Mouse (Mus musculus) NIH3T3 (cell line): ENCODE data around the gene Map2k4.

ENCODE experiments used
- DNase-seq: peaks from one replicate; pipeline ENCODE4 v3.0.0-alpha.2; 2012; ENCODE audit warnings: low read depth

Map2k4 gene

GRCm38 (mm10) chr11:65788154-65788553 lies at the start of gene Map2k4:
Gene Map2k4 (minus strand): TSS chr11:65788297.
- peak; percentile 96 for DNase-seq

GRCm38 (mm10) chr11:65824556-65824955 lies 36.5 kb upstream of the Map2k4 start:
- DNase-seq, result peak; percentile 43

GRCm38 (mm10) chr11:65820877-65821276 lies 32.8 kb upstream of the Map2k4 start:
- DNase-seq, result peak; percentile 55

GRCm38 (mm10) chr11:65820280-65820679 lies 32.2 kb upstream of the Map2k4 start:
- DNase-seq, result no peak

GRCm38 (mm10) chr11:65818193-65818592 lies 30.1 kb upstream of the Map2k4 start:
- DNase-seq, result no peak

- DNase-seq, result no peak
Observed at GRCm38 (mm10) chr11:65816237-65816636, 28.1 kb upstream of the Map2k4 start.

- no peak for DNase-seq
Observed at GRCm38 (mm10) chr11:65814381-65814780, 26.3 kb upstream of the Map2k4 start.

- peak; percentile 38 for DNase-seq
Observed at GRCm38 (mm10) chr11:65812088-65812487, 24.0 kb upstream of the Map2k4 start.

GRCm38 (mm10) chr11:65807601-65808000 lies 19.5 kb upstream of the Map2k4 start:
- no peak for DNase-seq

GRCm38 (mm10) chr11:65806909-65807504 lies 18.9 kb upstream of the Map2k4 start, which contains the start of gene Zkscan6:
Gene Zkscan6 (plus strand): TSS chr11:65807175.
- DNase-seq, result peak; percentile 94

- DNase-seq, result peak; percentile 84
Observed at GRCm38 (mm10) chr11:65806321-65806904, 18.3 kb upstream of the Map2k4 start.

GRCm38 (mm10) chr11:65801899-65802298 lies 13.8 kb upstream of the Map2k4 start:
- no peak for DNase-seq

GRCm38 (mm10) chr11:65795896-65796295 lies 7.8 kb upstream of the Map2k4 start:
- DNase-seq, result no peak

- DNase-seq, result peak; percentile 48
Observed at GRCm38 (mm10) chr11:65794428-65795219, 6.5 kb upstream of the Map2k4 start.

- DNase-seq, result peak; percentile 21
Observed at GRCm38 (mm10) chr11:65787421-65788151, 511 bp downstream of the Map2k4 start.

- no peak for DNase-seq
Observed at GRCm38 (mm10) chr11:65786160-65786559, 1.9 kb downstream of the Map2k4 start.

- no peak for DNase-seq
Observed at GRCm38 (mm10) chr11:65781596-65781995, 6.5 kb downstream of the Map2k4 start.

- no peak for DNase-seq
Observed at GRCm38 (mm10) chr11:65779578-65779977, 8.5 kb downstream of the Map2k4 start.

GRCm38 (mm10) chr11:65779066-65779465 lies 9.0 kb downstream of the Map2k4 start:
- DNase-seq, result peak; percentile 91

GRCm38 (mm10) chr11:65777810-65778209 lies 10.3 kb downstream of the Map2k4 start:
- DNase-seq, result no peak

- no peak for DNase-seq
Observed at GRCm38 (mm10) chr11:65776906-65777611, 11.0 kb downstream of the Map2k4 start.
